In the genomic region with DNA sequence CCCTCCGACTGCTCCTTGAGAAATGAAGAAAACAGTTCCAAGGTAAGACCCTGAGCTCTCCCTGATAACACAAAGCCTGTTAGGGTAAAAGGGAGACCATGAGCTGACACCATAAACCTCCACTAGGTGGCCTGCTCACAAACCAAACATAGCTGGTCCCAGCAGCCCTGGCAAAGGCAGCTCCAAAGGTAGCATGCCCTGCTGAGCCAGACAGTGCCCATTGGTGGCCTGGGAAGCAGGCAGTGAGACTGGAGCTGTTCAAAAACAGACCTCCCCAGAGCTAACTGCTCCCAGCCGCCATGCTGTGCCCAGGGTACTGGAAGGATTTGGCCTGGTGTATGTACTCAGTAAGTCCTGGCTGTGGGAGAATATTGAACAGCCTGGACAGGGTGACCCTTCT, we compare ENCODE assay signal across 9 mouse cellular contexts.
A peak's percentile ranks its signal among the peaks of the same experiment; 100 is the strongest.
DNase-seq lines count a peak whose midpoint lies in the region; ATAC-seq and TF ChIP-seq lines count a peak whose summit lies in the region.
"Had no signal": no experiment of that assay in that cellular context is flagged by ENCODE, and none has a peak within 500 bp of the region (broad histone marks: within the 10 kb centered on the region; RNA-seq: fewer than 3 reads in every experiment).

No protein-coding gene starts in this region.

- TF ChIP-seq EP300 in heart, adult 2 months (IDR thresholded peaks at IDR 0.05; ENCODE audit: insufficient read depth, low read depth, low read length), result no peak
- TF ChIP-seq EP300 in stomach, postnatal 0 days (optimal IDR thresholded peaks at IDR 0.05), result no peak

- WGBS in heart, adult 2 months, result 55% methylated on average over 2 of the region's 2 CpGs
- 61% methylated on average over 2 of the region's 2 CpGs for WGBS in heart, embryonic 12.5 days
- 58% methylated on average over 2 of the region's 2 CpGs for WGBS in hindbrain, postnatal 0 days
- 58% methylated on average over 2 of the region's 2 CpGs for WGBS in stomach, postnatal 0 days
- WGBS in midbrain, embryonic 11.5 days, result 44% methylated on average over 2 of the region's 2 CpGs

- no peaks in the 10 kb centered on the region for H3K79me2 ChIP-seq in heart, adult 2 months (replicated peaks; ENCODE audit: control insufficient read depth, insufficient read depth, low read length)

- H3K36me3 ChIP-seq in heart, adult 2 months (ENCODE audit: control insufficient read depth, insufficient read depth, low read length), result no peaks in the 10 kb centered on the region
- H3K36me3 ChIP-seq in heart, embryonic 12.5 days, result no peaks in the 10 kb centered on the region
- no peaks in the 10 kb centered on the region for H3K36me3 ChIP-seq in hindbrain, postnatal 0 days (ENCODE audit: insufficient read depth, low read length)
- no peaks in the 10 kb centered on the region for H3K36me3 ChIP-seq in stomach, postnatal 0 days (ENCODE audit: control insufficient read depth, insufficient read depth, low read length)
- no peaks in the 10 kb centered on the region for H3K36me3 ChIP-seq in midbrain, embryonic 11.5 days (ENCODE audit: control insufficient read depth, insufficient read depth, low read length)

- no peak for ATAC-seq in heart, embryonic 12.5 days (ENCODE audit: insufficient number of reproducible peaks, low FRiP score)
- ATAC-seq in cerebellum, adult (ENCODE audit: insufficient number of reproducible peaks, low FRiP score, low TSS enrichment), result peak; percentile 56; the same call in 1 of the 2 replicates
- peak; percentile 61 for ATAC-seq in hindbrain, postnatal 0 days
- no peak for ATAC-seq in stomach, postnatal 0 days (ENCODE audit: low FRiP score, low TSS enrichment)
- no peak for ATAC-seq in midbrain, embryonic 11.5 days (ENCODE audit: low FRiP score)
- ATAC-seq: Patski had no signal

- TF ChIP-seq CTCF in heart, adult 2 months (IDR thresholded peaks at IDR 0.05), result peak; percentile 36; the same call in 1 of the 2 replicates
- TF ChIP-seq CTCF in hindbrain, postnatal 0 days (IDR thresholded peaks at IDR 0.05; ENCODE audit: low read depth), result peak; percentile 59
- peak; percentile 49 for TF ChIP-seq CTCF in stomach, postnatal 0 days (IDR thresholded peaks at IDR 0.05; ENCODE audit: low read depth)

- no peak overlapping the region for H3K27ac ChIP-seq in heart, adult 2 months
- H3K27ac ChIP-seq in heart, embryonic 12.5 days (ENCODE audit: poor library complexity, severe bottlenecking), result no peak overlapping the region
- no peak overlapping the region for H3K27ac ChIP-seq in hindbrain, postnatal 0 days
- no peak overlapping the region for H3K27ac ChIP-seq in stomach, postnatal 0 days (replicated peaks)
- H3K27ac ChIP-seq in midbrain, embryonic 11.5 days (ENCODE audit: low read depth, low read length), result no peak overlapping the region

- no peaks in the 10 kb centered on the region for H3K27me3 ChIP-seq in heart, adult 2 months (ENCODE audit: control insufficient read depth, insufficient read depth, low read length)
- H3K27me3 ChIP-seq in heart, embryonic 12.5 days (replicated peaks), result no peaks in the 10 kb centered on the region
- H3K27me3 ChIP-seq in hindbrain, postnatal 0 days (ENCODE audit: insufficient read depth, low read length), result no peaks in the 10 kb centered on the region
- no peaks in the 10 kb centered on the region for H3K27me3 ChIP-seq in stomach, postnatal 0 days (ENCODE audit: control insufficient read depth, insufficient read depth, low read length)
- H3K27me3 ChIP-seq in midbrain, embryonic 11.5 days (ENCODE audit: control insufficient read depth, insufficient read depth, low read length), result no peaks in the 10 kb centered on the region
- H3K27me3 ChIP-seq: Patski had no signal

- no peaks in the 10 kb centered on the region for H3K4me1 ChIP-seq in heart, adult 2 months (ENCODE audit: control insufficient read depth, insufficient read depth, low read length)
- H3K4me1 ChIP-seq in heart, embryonic 12.5 days (replicated peaks), result peaks cover 7% of the 10 kb centered on the region; the same call in 1 of the 2 replicates
- no peaks in the 10 kb centered on the region for H3K4me1 ChIP-seq in hindbrain, postnatal 0 days (ENCODE audit: insufficient read depth, low read length)
- H3K4me1 ChIP-seq in stomach, postnatal 0 days (replicated peaks; ENCODE audit: control insufficient read depth, insufficient read depth), result no peaks in the 10 kb centered on the region
- H3K4me1 ChIP-seq in midbrain, embryonic 11.5 days (ENCODE audit: control insufficient read depth, insufficient read depth, low read length), result no peaks in the 10 kb centered on the region

- no peaks in the 10 kb centered on the region for H3K9me3 ChIP-seq in heart, embryonic 12.5 days (replicated peaks)
- no peaks in the 10 kb centered on the region for H3K9me3 ChIP-seq in hindbrain, postnatal 0 days (ENCODE audit: low read length)
- no peaks in the 10 kb centered on the region for H3K9me3 ChIP-seq in stomach, postnatal 0 days (ENCODE audit: control insufficient read depth, low read length)
- no peaks in the 10 kb centered on the region for H3K9me3 ChIP-seq in midbrain, embryonic 11.5 days (ENCODE audit: control insufficient read depth, low read length)

- intact Hi-C loops in heart, adult 2 months (cut with DNase I), result no loop called here

- H3K4me3 ChIP-seq in heart, adult 2 months, result no peak overlapping the region
- no peak overlapping the region for H3K4me3 ChIP-seq in heart, embryonic 12.5 days
- no peak overlapping the region for H3K4me3 ChIP-seq in hindbrain, postnatal 0 days (ENCODE audit: low read length)
- no peak overlapping the region for H3K4me3 ChIP-seq in stomach, postnatal 0 days (ENCODE audit: low read depth, low read length)
- H3K4me3 ChIP-seq in midbrain, embryonic 11.5 days (ENCODE audit: low read depth, low read length), result no peak overlapping the region

- no peak for DNase-seq in heart, adult 2 months
- DNase-seq in 416B (ENCODE audit: low read depth), result peak; percentile 51
- DNase-seq in hindbrain, postnatal 0 days (ENCODE audit: low spot score), result peak; percentile 45
- DNase-seq in stomach, postnatal 0 days (ENCODE audit: low spot score), result peak; percentile 16
- no peak for DNase-seq in urinary bladder, postnatal 10 days (ENCODE audit: low spot score)
- no peak for DNase-seq in midbrain, embryonic 11.5 days (ENCODE audit: low spot score, missing footprints)

- no peak overlapping the region for H3K9ac ChIP-seq in heart, adult 2 months (ENCODE audit: low read depth, low read length)
- no peak overlapping the region for H3K9ac ChIP-seq in heart, embryonic 12.5 days
- no peak overlapping the region for H3K9ac ChIP-seq in hindbrain, postnatal 0 days (replicated peaks; ENCODE audit: low read length)
- H3K9ac ChIP-seq in stomach, postnatal 0 days (ENCODE audit: low read length), result no peak overlapping the region
- no peak overlapping the region for H3K9ac ChIP-seq in midbrain, embryonic 11.5 days (ENCODE audit: low read length)

- TF ChIP-seq POLR2A in heart, adult 2 months (IDR thresholded peaks at IDR 0.05; ENCODE audit: insufficient read depth, low read depth, low read length), result no peak

- H3K4me2 ChIP-seq in heart, embryonic 12.5 days, result no peak overlapping the region
- no peak overlapping the region for H3K4me2 ChIP-seq in hindbrain, postnatal 0 days (ENCODE audit: low read depth, low read length)
- H3K4me2 ChIP-seq in stomach, postnatal 0 days (replicated peaks; ENCODE audit: low read depth), result no peak overlapping the region
- H3K4me2 ChIP-seq in midbrain, embryonic 11.5 days, result no peak overlapping the region

Comparison
In these comparisons a context has a peak if more than half of its experiments do, and no peak if none do; other contexts are left out.
1. DNase-seq: peak in 416B (single experiment), hindbrain, postnatal 0 days (single experiment) and stomach, postnatal 0 days (single experiment); none in heart, adult 2 months (0 of 2), urinary bladder, postnatal 10 days (single experiment) and midbrain, embryonic 11.5 days (single experiment).
2. ATAC-seq: peak in cerebellum, adult (single experiment) and hindbrain, postnatal 0 days (single experiment); none in heart, embryonic 12.5 days (single experiment), stomach, postnatal 0 days (single experiment) and midbrain, embryonic 11.5 days (single experiment).
3. Peak in every context shown above with its lines, with median percentiles within 50 percentile points of each other: CTCF ChIP-seq.